Mouse (Mus musculus) large intestine, adult 2 months (tissue): ENCODE results near the gene Ncbp1. TPM values are rescaled to one million over a fixed set of nuclear protein-coding genes. Genes with fewer than 3 reads are reported as not detected.

Experiments used
- DNase-seq: peaks from one replicate; pipeline ENCODE4 v3.0.0-alpha.2; 2012; ENCODE audit warnings: low read depth, low spot score
- WGBS: fragments of 180-500 bp; shearing (Covaris S2); methylation state at CpG from one replicate; pipeline ENCODE4 v1.1.7; 2018; 5-methylcytosine and 5-hydroxymethylcytosine counted together
- polyA plus RNA-seq: library from polyadenylated mRNA; depleted of rRNA; stranded (reverse); fragments of >200 nt; gene quantifications from 2 replicates; pipeline ENCODE4 v1.2.3, GENCODE M21; 2012; rRNA removed

Gene Ncbp1
- polyA plus RNA-seq = 19.0 and 20.7 TPM in 2 replicates

- DNase-seq = peak; percentile 86
- WGBS = under 1% methylated on average over 90 of the region's 90 CpGs
Observed at GRCm38 (mm10) chr4:46138287-46139222, at the start of gene Ncbp1, which contains the start of gene Tstd2. Gene Ncbp1 (plus strand): TSS chr4:46138613. Gene Tstd2 (minus strand): TSS chr4:46138694.

GRCm38 (mm10) chr4:46089524-46090125 lies 48.8 kb upstream of the Ncbp1 start:
- no peak for DNase-seq
- 87% methylated on average over 14 of the region's 14 CpGs for WGBS

GRCm38 (mm10) chr4:46092429-46093076 lies 45.9 kb upstream of the Ncbp1 start:
- WGBS = 65% methylated on average over 5 of the region's 5 CpGs
- DNase-seq = no peak

- WGBS = 65% methylated on average over 15 of the region's 15 CpGs
- DNase-seq = no peak
Observed at GRCm38 (mm10) chr4:46094916-46095825, 43.2 kb upstream of the Ncbp1 start.

- no peak for DNase-seq
- 94% methylated on average over 3 of the region's 3 CpGs for WGBS
Observed at GRCm38 (mm10) chr4:46095826-46096159, 42.6 kb upstream of the Ncbp1 start.

- no peak for DNase-seq
- WGBS = 76% methylated on average over 7 of the region's 7 CpGs
Observed at GRCm38 (mm10) chr4:46096546-46096945, 41.9 kb upstream of the Ncbp1 start.

GRCm38 (mm10) chr4:46097591-46097990 lies 40.8 kb upstream of the Ncbp1 start:
- WGBS = 84% methylated on average over 2 of the region's 2 CpGs
- no peak for DNase-seq

- 70% methylated on average over 9 of the region's 9 CpGs for WGBS
Observed at GRCm38 (mm10) chr4:46099132-46099531, 39.3 kb upstream of the Ncbp1 start.

GRCm38 (mm10) chr4:46100539-46100938 lies 37.9 kb upstream of the Ncbp1 start:
- no peak for DNase-seq
- 37% methylated on average over 7 of the region's 7 CpGs for WGBS

More at GRCm38 (mm10) chr4:46099132-46099531, 39.3 kb upstream of the Ncbp1 start:
- DNase-seq = no peak

- WGBS = 44% methylated on average over 14 of the region's 14 CpGs
- DNase-seq = no peak
Observed at GRCm38 (mm10) chr4:46101211-46101711, 37.2 kb upstream of the Ncbp1 start.

- WGBS = 93% methylated on average over 10 of the region's 10 CpGs
- DNase-seq = no peak
Observed at GRCm38 (mm10) chr4:46102078-46102769, 36.2 kb upstream of the Ncbp1 start.

- DNase-seq = no peak
- 90% methylated on average over 8 of the region's 8 CpGs for WGBS
Observed at GRCm38 (mm10) chr4:46110084-46110483, 28.3 kb upstream of the Ncbp1 start.

- 55% methylated on average over 3 of the region's 3 CpGs for WGBS
- DNase-seq = no peak
Observed at GRCm38 (mm10) chr4:46111361-46111760, 27.1 kb upstream of the Ncbp1 start.

- no peak for DNase-seq
- WGBS = 69% methylated on average over 1 of the region's 1 CpGs
Observed at GRCm38 (mm10) chr4:46115308-46115707, 23.1 kb upstream of the Ncbp1 start.

GRCm38 (mm10) chr4:46116544-46117175 lies 21.8 kb upstream of the Ncbp1 start:
- DNase-seq = no peak
- 83% methylated on average over 10 of the region's 10 CpGs for WGBS

- WGBS = 95% methylated on average over 4 of the region's 4 CpGs
Observed at GRCm38 (mm10) chr4:46117536-46117935, 20.9 kb upstream of the Ncbp1 start.

GRCm38 (mm10) chr4:46119514-46120094 lies 18.8 kb upstream of the Ncbp1 start:
- 94% methylated on average over 14 of the region's 14 CpGs for WGBS
- DNase-seq = no peak

More at GRCm38 (mm10) chr4:46117536-46117935, 20.9 kb upstream of the Ncbp1 start:
- DNase-seq = no peak

GRCm38 (mm10) chr4:46120767-46121166 lies 17.6 kb upstream of the Ncbp1 start:
- DNase-seq = no peak
- 83% methylated on average over 3 of the region's 3 CpGs for WGBS
